Mouse (Mus musculus) heart, postnatal 36 days (tissue): Measurements from ENCODE around the gene Kdm8. TPM values are rescaled to one million over a fixed set of nuclear protein-coding genes. Genes with fewer than 3 reads are reported as not detected.
A peak's percentile ranks its signal among the peaks of the same experiment; 100 is the strongest.

Experiments
- DNase-seq, 2 experiments: peaks; one replicate each; pipeline ENCODE4 v3.0.0; 2021 to 2022
- intact Hi-C: fragments of 180-260 bp; cut with DNase I; formaldehyde crosslinking; loops from one replicate; pipeline ENCODE4 v1.15.1; 2025
- total RNA-seq, 2 experiments: library from RNA; stranded (reverse); gene quantifications; 2 replicates each; pipeline ENCODE4 v1.2.3; 2021

Kdm8 gene
- total RNA-seq, 2 experiments from 2014 or later = 3.0 to 5.6 TPM

DNA sequence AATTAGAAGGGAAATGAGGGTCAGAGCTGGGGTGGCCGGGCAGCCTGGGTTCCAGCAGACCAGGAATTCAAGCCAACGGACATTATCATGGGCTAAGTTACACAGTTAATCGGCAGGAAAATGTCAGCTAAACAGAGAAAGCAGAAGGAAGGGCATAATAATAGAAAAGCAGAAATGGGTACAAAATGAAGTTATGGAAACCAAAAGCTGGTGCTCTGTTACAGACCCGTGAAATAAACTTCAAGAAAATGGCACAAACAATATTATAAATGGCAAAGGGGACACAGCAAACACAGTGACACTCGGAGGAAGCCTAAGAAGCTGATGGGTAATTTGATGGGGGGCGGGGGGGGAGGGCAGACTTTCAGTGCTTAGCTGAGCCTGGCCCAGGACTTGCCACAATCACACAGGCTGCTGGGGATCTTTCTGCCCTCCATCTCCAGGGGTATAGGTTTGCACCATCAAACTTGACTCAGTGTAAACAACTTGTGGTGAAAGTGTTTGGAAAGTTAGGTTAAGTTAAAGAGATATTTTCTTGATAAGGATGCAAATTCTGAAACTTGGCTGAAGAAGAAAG, 51.5 kb downstream of the Kdm8 start:
- intact Hi-C loops = no loop called here
- no peak for DNase-seq

- peak in 1 of 2 experiments; percentile 14 for DNase-seq
- intact Hi-C loops = no loop called here
Measured at GRCm38 (mm10) chr7:125499927-125500868, 55.7 kb downstream of the Kdm8 start.

DNA sequence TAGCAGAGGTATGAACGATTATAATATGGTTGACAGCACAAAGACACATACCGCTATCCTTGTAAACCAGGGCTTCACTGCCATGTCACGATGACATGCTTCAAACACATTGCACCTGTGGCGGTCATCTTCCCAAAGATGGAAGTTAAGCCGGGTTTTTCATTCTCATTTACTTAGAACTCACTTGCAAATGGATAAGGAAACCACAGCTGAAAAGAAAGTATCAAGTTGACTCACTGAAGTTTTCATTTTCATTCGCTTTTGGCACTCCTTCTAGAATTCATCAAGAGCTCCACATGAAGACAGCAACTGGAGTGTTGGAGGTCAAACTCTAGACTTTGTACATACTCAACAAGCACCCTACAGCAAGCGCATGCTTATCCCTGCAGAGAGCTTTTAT, 56.4 kb downstream of the Kdm8 start:
- DNase-seq = no peak

GRCm38 (mm10) chr7:125503374-125504092, 59.1 kb downstream of the Kdm8 start:
- intact Hi-C loops = no loop called here
- DNase-seq = peak in 1 of 2 experiments; percentile 7

More for the DNA sequence above, 56.4 kb downstream of the Kdm8 start:
- intact Hi-C loops = no loop called here

- intact Hi-C loops = no loop called here
- DNase-seq = no peak
Measured at GRCm38 (mm10) chr7:125504618-125505017, 60.1 kb downstream of the Kdm8 start.

- no peak for DNase-seq
- intact Hi-C loops = no loop called here
Measured at GRCm38 (mm10) chr7:125505568-125505967, 61.1 kb downstream of the Kdm8 start.

DNA sequence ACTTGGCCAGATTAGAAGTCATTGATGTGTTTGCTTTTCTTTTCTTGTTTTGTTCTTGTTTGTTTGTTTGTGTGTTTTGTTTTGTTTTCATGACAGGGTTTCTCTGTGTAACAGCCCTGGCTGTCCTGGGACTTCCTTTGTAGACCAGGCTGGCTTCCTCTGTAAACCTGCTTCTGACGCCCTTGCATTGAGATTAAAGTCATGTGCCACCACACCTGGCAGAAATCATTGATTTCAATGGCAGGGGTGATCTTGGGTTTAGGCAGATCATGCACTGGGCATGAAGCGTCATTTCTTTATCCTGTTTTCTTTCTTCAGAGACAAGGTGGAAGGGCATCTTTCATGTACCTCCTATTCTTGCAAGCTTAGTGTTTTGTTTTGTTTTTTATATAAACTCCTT, 62.8 kb downstream of the Kdm8 start:
- no peak for DNase-seq

DNA sequence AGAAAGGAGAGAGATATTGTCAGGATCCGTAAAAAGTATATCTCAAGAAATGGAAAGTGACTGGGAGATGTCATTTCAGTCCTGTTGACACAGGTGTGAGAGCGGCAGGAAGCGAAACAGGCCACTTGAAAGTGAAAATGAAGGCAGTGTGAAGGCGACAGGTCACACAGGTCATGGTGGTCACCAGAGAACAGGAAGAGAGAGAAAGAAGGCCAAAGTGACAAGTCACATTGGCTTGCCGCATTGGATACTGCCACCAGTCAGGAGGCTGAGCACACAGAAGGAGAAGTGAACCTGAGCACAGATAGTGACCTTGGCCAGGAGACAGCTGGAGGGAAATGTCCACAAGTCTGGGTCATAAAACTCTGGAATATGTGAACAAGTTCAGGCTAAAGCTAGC, 67.0 kb downstream of the Kdm8 start:
- intact Hi-C loops = no loop called here
- no peak for DNase-seq

More for the DNA sequence above, 62.8 kb downstream of the Kdm8 start:
- intact Hi-C loops = no loop called here

DNA sequence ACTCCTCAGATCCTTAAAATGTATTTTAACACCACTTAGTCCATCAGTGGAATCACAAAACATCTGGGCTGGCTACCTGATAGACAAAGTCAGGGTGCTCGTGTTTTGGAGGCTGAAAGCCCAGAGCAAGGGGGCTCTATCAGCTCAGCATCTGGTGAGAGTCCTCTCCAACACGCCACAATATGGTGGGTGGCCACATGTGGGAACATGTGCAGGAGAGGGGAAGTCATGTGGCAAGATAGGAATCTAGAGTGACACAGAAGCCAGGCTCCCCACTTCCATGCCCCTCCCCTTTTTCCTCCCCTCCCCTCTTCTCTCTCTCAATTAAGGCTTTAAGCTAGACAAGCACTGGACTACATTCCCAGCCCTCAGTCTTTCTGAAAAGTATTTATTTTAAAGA, 67.4 kb downstream of the Kdm8 start:
- no peak for DNase-seq
- intact Hi-C loops = no loop called here

Other genes starting within 250 kb of the Kdm8 start
- 10 to 100 TPM; 32.3 to 37.0 TPM for gene Nsmce1, start 46.9 kb downstream of the Kdm8 start, total RNA-seq
- gene Il4ra, start 107.4 kb downstream of the Kdm8 start, total RNA-seq = 10 to 100 TPM; 13.2 to 19.1 TPM
- under 1 TPM; 0.44 to 0.54 TPM for gene Il21r, start 158.8 kb downstream of the Kdm8 start, total RNA-seq